Mouse (Mus musculus) spleen, adult 2 months (tissue): ENCODE results near the gene Bco2.

Experiments
- CTCF ChIP-seq: fragments of 200-500 bp; IDR thresholded peaks from 2 replicates; pipeline ENCODE4 v1.5.1; 2011; ENCODE audit warnings: mild to moderate bottlenecking, inconsistent platforms; ENCODE audit not compliant: insufficient read depth, insufficient read length, insufficient replicate concordance; ENCODE audit errors: extremely low read depth
- POLR2A ChIP-seq: fragments of 200-500 bp; IDR thresholded peaks from 2 replicates; pipeline ENCODE4 v1.6.1; 2011; ENCODE audit warnings: low read depth, low read length, inconsistent platforms

DNA sequence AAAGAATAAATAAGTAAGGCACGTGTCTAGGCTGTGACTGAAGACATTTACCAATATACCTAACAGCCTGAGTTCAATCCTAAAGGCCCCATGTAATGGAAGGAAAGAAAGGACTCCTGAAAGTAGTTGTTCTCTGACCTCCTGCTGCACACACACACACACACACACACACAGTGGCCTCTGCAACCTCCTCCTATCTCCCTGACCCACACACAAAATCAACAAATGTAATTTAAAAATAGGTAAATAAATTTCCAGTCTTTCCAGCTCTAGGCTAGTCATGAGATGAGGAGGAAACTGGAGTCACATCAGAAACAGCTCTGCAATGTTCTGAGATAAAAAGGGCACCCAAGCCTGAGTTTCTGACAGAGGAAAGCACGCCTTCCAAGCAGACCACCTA is 61.2 kb downstream of the Bco2 start:
- TF ChIP-seq POLR2A (no peak), CTCF (no peak)
